Mouse (Mus musculus) cerebellum, adult 2 months (tissue): ENCODE results near the gene Veph1.

Experiments used
- CTCF ChIP-seq: fragments of 200-500 bp; IDR thresholded peaks from 2 replicates; pipeline ENCODE4 v1.5.1; 2011; ENCODE audit warnings: low read depth, mild to moderate bottlenecking, control low read depth, low read length, moderate library complexity, borderline replicate concordance; ENCODE audit not compliant: insufficient read depth
- POLR2A ChIP-seq: fragments of 200-500 bp; IDR thresholded peaks from 2 replicates; pipeline ENCODE4 v1.6.1; 2011; ENCODE audit warnings: low read length, control low read depth, borderline replicate concordance; ENCODE audit not compliant: insufficient read depth

DNA sequence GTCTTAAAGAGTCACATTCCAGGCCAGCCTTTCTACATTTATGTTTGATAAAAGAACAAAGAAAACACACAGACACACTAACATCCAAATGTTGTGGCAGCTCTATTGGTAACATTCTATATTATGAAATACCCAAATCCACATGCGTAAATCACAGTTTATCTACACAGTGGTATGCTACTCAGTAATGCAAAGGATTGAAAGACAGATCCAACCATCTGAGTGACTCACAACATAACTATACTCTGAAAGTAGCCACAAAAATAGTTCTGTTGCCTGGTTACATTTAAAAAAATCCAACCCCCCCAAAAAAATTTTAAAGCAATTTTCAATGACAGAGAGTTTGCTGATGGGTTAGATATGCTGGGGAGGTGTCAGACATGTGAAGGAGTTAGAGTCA, 12.9 kb upstream of the Veph1 start:
- TF ChIP-seq CTCF = no peak
- TF ChIP-seq POLR2A = no peak
